Mouse (Mus musculus) CH12.LX (cell line): ENCODE results near the gene Raver1. TPM values are rescaled to one million over a fixed set of nuclear protein-coding genes. Genes with fewer than 3 reads are reported as not detected.

Source experiments
- DNase-seq: peaks from one replicate; pipeline ENCODE4 v3.0.0-alpha.2; 2013; ENCODE audit errors: extremely low read depth
- H3K27ac ChIP-seq: 2 replicates; pipeline ENCODE4 v1.5.1; 2012; ENCODE audit warnings: low read depth, mild to moderate bottlenecking, control low read depth, moderate library complexity; ENCODE audit not compliant: insufficient read depth
- H3K27me3 ChIP-seq: replicated peaks from 2 replicates; pipeline ENCODE3; 2012; ENCODE audit warnings: inconsistent platforms
- H3K36me3 ChIP-seq, 2 experiments: replicated peaks in 1 of 2; 2 replicates each; pipeline versions ENCODE3 to v1.6.1; 2012; ENCODE audit warnings: inconsistent platforms in 1 of 2, low read length in 1 of 2, mild to moderate bottlenecking in 1 of 2, mixed read lengths in 1 of 2, moderate library complexity in 1 of 2; ENCODE audit not compliant: control insufficient read depth in 1 of 2, insufficient read depth in 1 of 2
- H3K4me1 ChIP-seq, 2 experiments: 2 replicates each; pipeline ENCODE4 v1.6.1; 2012; ENCODE audit warnings: inconsistent platforms in 1 of 2, moderate library complexity in 1 of 2; ENCODE audit not compliant: insufficient read depth in 2 of 2, control insufficient read depth in 1 of 2
- H3K4me2 ChIP-seq: 2 replicates; pipeline ENCODE4 v1.6.1; 2012; ENCODE audit warnings: low read depth, mild to moderate bottlenecking, control low read depth; ENCODE audit not compliant: poor library complexity, insufficient read depth, severe bottlenecking
- H3K4me3 ChIP-seq, 3 experiments: fragments of 150-350 bp in 1 of 3; sonication (generic) in 1 of 3; replicated peaks in 1 of 3; 2 replicates each; pipeline versions ENCODE3 to v1.5.1; 2011 to 2012; ENCODE audit warnings: low read depth in 2 of 3, low read length in 2 of 3, mild to moderate bottlenecking in 2 of 3, moderate library complexity in 2 of 3, control low read depth in 1 of 3, improper control_type of control experiment in 1 of 3, inconsistent platforms in 1 of 3, mixed read lengths in 1 of 3; ENCODE audit not compliant: poor library complexity in 1 of 3
- H3K79me2 ChIP-seq: replicated peaks from 2 replicates; pipeline ENCODE4 v1.6.1; 2012; ENCODE audit warnings: mild to moderate bottlenecking, moderate library complexity; ENCODE audit not compliant: control insufficient read depth, poor library complexity, insufficient read depth, severe bottlenecking; ENCODE audit errors: extremely low read depth
- H3K9ac ChIP-seq: 2 replicates; pipeline ENCODE4 v1.6.1; 2012; ENCODE audit warnings: low read depth, mild to moderate bottlenecking, control low read depth, moderate library complexity; ENCODE audit not compliant: insufficient read depth
- H3K9me3 ChIP-seq: replicated peaks from 2 replicates; pipeline ENCODE3; 2012; ENCODE audit warnings: low read length, inconsistent platforms, mixed read lengths
- BHLHE40 ChIP-seq: IDR thresholded peaks from 2 replicates; pipeline ENCODE4 v1.6.1; 2011; ENCODE audit warnings: mild to moderate bottlenecking, low read depth, low read length, improper control_type of control experiment
- CHD1 ChIP-seq: IDR thresholded peaks from 2 replicates; pipeline ENCODE4 v1.6.1; 2012; ENCODE audit warnings: low read depth, low read length, improper control_type of control experiment, inconsistent platforms
- CHD2 ChIP-seq: IDR thresholded peaks from 2 replicates; pipeline ENCODE4 v1.6.1; 2011; ENCODE audit warnings: low read length, improper control_type of control experiment
- CTCF ChIP-seq, 2 experiments: IDR thresholded peaks in 1 of 2; conservative IDR thresholded peaks in 1 of 2; 2 replicates each; pipeline ENCODE4 v1.5.1; 2011 to 2012; ENCODE audit warnings: low read depth in 2 of 2, low read length in 2 of 2, improper control_type of control experiment in 1 of 2, inconsistent platforms in 1 of 2, mild to moderate bottlenecking in 1 of 2, moderate library complexity in 1 of 2
- E2F4 ChIP-seq: IDR thresholded peaks from 2 replicates; pipeline ENCODE4 v1.6.1; 2011; ENCODE audit warnings: low read depth, low read length, improper control_type of control experiment; ENCODE audit not compliant: insufficient replicate concordance
- GABPA ChIP-seq: IDR thresholded peaks from 2 replicates; pipeline ENCODE4 v1.6.1; 2012; ENCODE audit warnings: low read depth, low read length, improper control_type of control experiment, inconsistent platforms; ENCODE audit not compliant: insufficient replicate concordance
- MAFK ChIP-seq: IDR thresholded peaks from 2 replicates; pipeline ENCODE4 v1.6.1; 2011; ENCODE audit warnings: low read length, improper control_type of control experiment; ENCODE audit not compliant: insufficient replicate concordance
- MAX ChIP-seq: IDR thresholded peaks from 2 replicates; pipeline ENCODE4 v1.6.1; 2011; ENCODE audit warnings: low read length, improper control_type of control experiment
- MXI1 ChIP-seq: IDR thresholded peaks from 2 replicates; pipeline ENCODE4 v1.6.1; 2011; ENCODE audit warnings: mild to moderate bottlenecking, low read depth, low read length, improper control_type of control experiment
- NRF1 ChIP-seq: IDR thresholded peaks from 2 replicates; pipeline ENCODE4 v1.6.1; 2014; ENCODE audit warnings: low read depth, mild to moderate bottlenecking, inconsistent platforms, low read length, improper control_type of control experiment, moderate library complexity
- PAX5 ChIP-seq: IDR thresholded peaks from 2 replicates; pipeline ENCODE4 v1.6.1; 2012; ENCODE audit warnings: low read length, inconsistent platforms, mixed read lengths
- POLR2AphosphoS2 ChIP-seq: IDR thresholded peaks from 2 replicates; pipeline ENCODE4 v1.6.1; 2011; ENCODE audit warnings: low read depth, low read length, improper control_type of control experiment
- RCOR1 ChIP-seq: conservative IDR thresholded peaks from 2 replicates; pipeline ENCODE4 v1.6.1; 2012; ENCODE audit warnings: low read depth, mild to moderate bottlenecking, inconsistent platforms, low read length, improper control_type of control experiment
- TBP ChIP-seq: conservative IDR thresholded peaks from 2 replicates; pipeline ENCODE4 v1.6.1; 2011; ENCODE audit warnings: low read depth, low read length, improper control_type of control experiment
- TCF12 ChIP-seq: IDR thresholded peaks from 2 replicates; pipeline ENCODE4 v1.6.1; 2014; ENCODE audit warnings: low read depth, mild to moderate bottlenecking, inconsistent platforms, low read length, improper control_type of control experiment
- USF2 ChIP-seq: conservative IDR thresholded peaks from 2 replicates; pipeline ENCODE4 v1.6.1; 2011; ENCODE audit warnings: low read depth, low read length, improper control_type of control experiment
- ZC3H11A ChIP-seq: IDR thresholded peaks from 2 replicates; pipeline ENCODE4 v1.6.1; 2012; ENCODE audit warnings: low read depth, mild to moderate bottlenecking, inconsistent platforms, low read length, improper control_type of control experiment
- ZKSCAN1 ChIP-seq: IDR thresholded peaks from 2 replicates; pipeline ENCODE4 v1.6.1; 2012; ENCODE audit warnings: low read depth, inconsistent platforms, low read length, improper control_type of control experiment, borderline replicate concordance
- ZNF384 ChIP-seq: IDR thresholded peaks from 2 replicates; pipeline ENCODE4 v1.6.1; 2012; ENCODE audit warnings: low read depth, low read length, improper control_type of control experiment, inconsistent platforms
- dilution Hi-C: fragments of 300-500 bp; cut with MboI; formaldehyde crosslinking; loops from 2 replicates; pipeline ENCODE4 v1.14.3; 2020; ENCODE audit warnings: low sequenced_read_pairs; ENCODE audit not compliant: extremely low pct_unique_long_range_greater_than_20kb, extremely low pct_ligation_motif_present
- in situ Hi-C: fragments of 300-500 bp; cut with MboI; formaldehyde crosslinking; loops from 3 replicates; pipeline ENCODE4 v1.14.3; 2019; ENCODE audit warnings: low sequenced_read_pairs, low pct_ligation_motif_present, low pct_unique_long_range_greater_than_20kb, mixed read lengths
- polyA plus RNA-seq: library from polyadenylated mRNA; unstranded; fragments of >175 nt; gene quantifications from 2 replicates; pipeline ENCODE4 v1.2.1, GENCODE M21; 2012; ENCODE audit warnings: low read depth; ENCODE audit not compliant: insufficient read length
- total RNA-seq, 2 experiments: library from RNA; depleted of rRNA; stranded (reverse); fragments of 300-350 nt in 1 of 2; fragments of >200 nt in 1 of 2; gene quantifications; 2 replicates each; pipeline ENCODE4 v1.2.3; 2012 to 2014

Gene Raver1
- total and polyA plus RNA-seq, 3 experiments: 18.9 to 101 (median 30.8) TPM

DNA sequence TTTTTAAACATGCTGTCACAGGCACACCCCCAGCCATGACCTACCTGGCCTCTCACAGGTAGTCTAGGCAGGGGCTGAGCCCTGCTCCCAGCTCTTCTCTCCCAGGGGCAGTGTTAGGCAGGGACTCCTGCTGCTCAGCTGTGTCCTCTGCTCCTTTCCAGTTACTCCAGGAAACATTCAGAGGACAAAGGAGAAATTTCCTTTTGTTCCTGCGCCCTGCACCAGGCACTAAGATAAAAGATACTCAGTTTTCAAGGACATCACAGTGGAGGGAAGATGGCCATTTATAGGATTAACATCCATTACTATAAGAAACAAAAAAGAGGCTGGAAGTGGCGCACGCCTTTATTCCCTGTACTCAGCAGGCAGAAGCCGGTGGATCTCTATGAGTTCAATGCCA, 4.2 kb upstream of the Raver1 start:
- peaks cover 12 to 45% of the 10 kb centered on the region in 2 experiments for H3K4me1 ChIP-seq
- no peaks in the 10 kb centered on the region for H3K27me3 ChIP-seq
- DNase-seq: no peak
- H3K36me3 ChIP-seq: peaks cover 5 to 19% of the 10 kb centered on the region in 2 experiments
- H3K27ac ChIP-seq: no peak overlapping the region
- H3K79me2 ChIP-seq: peaks cover 5% of the 10 kb centered on the region
- TF ChIP-seq PAX5 (no peak), ZC3H11A (no peak), MAFK (no peak), ZKSCAN1 (no peak), TCF12 (no peak), BHLHE40 (no peak), POLR2AphosphoS2 (no peak), TBP (no peak), CTCF (conservative IDR thresholded peaks at IDR 0.05 in 1 of 2, IDR thresholded peaks at IDR 0.05 in 1 of 2; ENCODE audit: low read depth in 2 of 2, low read length in 2 of 2) (no peak), GABPA (no peak), RCOR1 (no peak), CHD1 (no peak), NRF1 (no peak), CHD2 (no peak), ZNF384 (no peak), MXI1 (no peak)
- H3K4me2 ChIP-seq: no peak overlapping the region
- dilution Hi-C loops (no loop called here), in situ Hi-C loops (no loop called here)
- H3K9me3 ChIP-seq: no peaks in the 10 kb centered on the region
- H3K4me3 ChIP-seq: no peak overlapping the region
- H3K9ac ChIP-seq: no peak overlapping the region

DNA sequence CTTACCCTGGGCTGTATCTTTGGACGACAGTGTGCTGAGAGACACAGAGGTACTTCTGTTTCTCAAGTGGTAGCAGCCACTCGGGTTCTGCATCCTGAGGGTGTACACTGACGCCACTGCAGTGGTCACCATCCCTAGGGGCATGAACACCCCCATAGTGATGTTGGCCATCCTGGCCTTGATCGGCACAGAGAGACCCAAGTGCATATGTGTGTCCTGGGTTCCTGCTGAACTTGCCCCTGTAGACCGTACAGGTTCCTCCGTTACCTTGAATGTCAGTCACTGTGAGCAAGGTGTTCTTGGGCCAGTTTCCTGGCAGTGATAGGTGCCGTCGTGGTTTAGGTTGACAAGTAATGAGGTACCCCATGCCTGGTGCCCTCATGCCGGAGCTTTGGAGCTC, 1.6 kb upstream of the Raver1 start:
- Histone ChIP-seq H3K27ac (no peak overlapping the region), H3K36me3 (peaks cover 27 to 44% of the 10 kb centered on the region in 2 experiments), H3K4me1 (peaks cover 16 to 46% of the 10 kb centered on the region in 2 experiments), H3K27me3 (no peaks in the 10 kb centered on the region), H3K9ac (no peak overlapping the region), H3K79me2 (peaks cover 30% of the 10 kb centered on the region), H3K9me3 (no peaks in the 10 kb centered on the region), H3K4me3 (no peak overlapping the region), H3K4me2 (no peak overlapping the region)
- TF ChIP-seq BHLHE40 (no peak), MAX (no peak), E2F4 (no peak), USF2 (no peak), GABPA (no peak)
- no peak for DNase-seq
- dilution Hi-C loops: no loop called here
- in situ Hi-C loops: loop anchor here (5.0 kb wide), 1 partner anchor 39 kb away; the partner anchor contains the start of gene Tyk2
